Comparison of ENCODE assay signal across 7 mouse cellular contexts in genomic region chr13:54693558-54694347, GRCm38 (mm10). TPM values are rescaled to one million over a fixed set of nuclear protein-coding genes. Genes with fewer than 3 reads are reported as not detected.
DNase-seq lines count a peak whose midpoint lies in the region; ATAC-seq lines count a peak whose summit lies in the region.

Gene Rnf44, minus strand, starts transcription at chr13:54693907.

- peak within 1 kb of the TSS; percentile 88 for H3K27ac ChIP-seq in embryonic facial prominence, embryonic 12.5 days
- H3K27ac ChIP-seq in limb, embryonic 11.5 days (replicated peaks; ENCODE audit: low read depth, low read length): peak within 1 kb of the TSS; percentile 65; the same call in 1 of the 2 replicates
- H3K27ac ChIP-seq in midbrain, embryonic 14.5 days (replicated peaks; ENCODE audit: low read depth, low read length): peak within 1 kb of the TSS; percentile 90

- H3K9ac ChIP-seq in embryonic facial prominence, embryonic 12.5 days: peak within 1 kb of the TSS; percentile 90
- peak within 1 kb of the TSS; percentile 88 for H3K9ac ChIP-seq in limb, embryonic 11.5 days (ENCODE audit: low read length)
- peak within 1 kb of the TSS; percentile 93 for H3K9ac ChIP-seq in midbrain, embryonic 14.5 days (replicated peaks; ENCODE audit: low read length)

- H3K4me2 ChIP-seq in embryonic facial prominence, embryonic 12.5 days (replicated peaks): peak within 1 kb of the TSS; percentile 88
- H3K4me2 ChIP-seq in limb, embryonic 11.5 days (ENCODE audit: low read depth, severe bottlenecking): peak within 1 kb of the TSS; percentile 86
- H3K4me2 ChIP-seq in midbrain, embryonic 14.5 days (ENCODE audit: low read length): peak within 1 kb of the TSS; percentile 94

- H3K4me1 ChIP-seq in embryonic facial prominence, embryonic 12.5 days: peaks cover 20% of the 10 kb centered on the region
- peaks cover 13% of the 10 kb centered on the region for H3K4me1 ChIP-seq in limb, embryonic 11.5 days (ENCODE audit: control insufficient read depth, insufficient read depth, low read length)
- H3K4me1 ChIP-seq in midbrain, embryonic 14.5 days (ENCODE audit: control insufficient read depth, insufficient read depth, low read length): peaks cover 22% of the 10 kb centered on the region

- peak; percentile 99 for ATAC-seq in embryonic facial prominence, embryonic 12.5 days (ENCODE audit: insufficient number of reproducible peaks, insufficient read depth, low FRiP score, low TSS enrichment)
- ATAC-seq in limb, embryonic 11.5 days (ENCODE audit: insufficient number of reproducible peaks, low FRiP score, low TSS enrichment, low read depth): peak; percentile 99
- peak; percentile 98 for ATAC-seq in midbrain, embryonic 14.5 days (ENCODE audit: low FRiP score, low TSS enrichment)

- DNase-seq in adrenal gland, postnatal 25 days: peak; percentile 99
- peak; percentile 100 for DNase-seq in heart, adult 11 months
- DNase-seq in kidney, adult 18-20 months: peak; percentile 98
- peak; percentile 99 for DNase-seq in limb, embryonic 11.5 days (ENCODE audit: low spot score)
- peak; percentile 100 for DNase-seq in midbrain, embryonic 14.5 days
- DNase-seq in spleen, adult 18-20 months: peak; percentile 98 to 99

- no peaks in the 10 kb centered on the region for H3K9me3 ChIP-seq in embryonic facial prominence, embryonic 12.5 days
- H3K9me3 ChIP-seq in limb, embryonic 11.5 days (ENCODE audit: control insufficient read depth, low read length): no peaks in the 10 kb centered on the region
- H3K9me3 ChIP-seq in midbrain, embryonic 14.5 days (ENCODE audit: control insufficient read depth, low read length): no peaks in the 10 kb centered on the region

- peak within 1 kb of the TSS; percentile 76 for H3K4me3 ChIP-seq in embryonic facial prominence, embryonic 12.5 days
- peak within 1 kb of the TSS; percentile 97 for H3K4me3 ChIP-seq in limb, embryonic 11.5 days (ENCODE audit: low read depth, low read length)
- peak within 1 kb of the TSS; percentile 97 for H3K4me3 ChIP-seq in midbrain, embryonic 14.5 days (replicated peaks; ENCODE audit: low read depth, low read length)

- WGBS in embryonic facial prominence, embryonic 12.5 days: under 1% methylated on average over 77 of the region's 92 CpGs
- under 1% methylated on average over 73 of the region's 92 CpGs for WGBS in limb, embryonic 11.5 days
- under 1% methylated on average over 91 of the region's 92 CpGs for WGBS in midbrain, embryonic 14.5 days

- no peaks in the 10 kb centered on the region for H3K27me3 ChIP-seq in embryonic facial prominence, embryonic 12.5 days
- no peaks in the 10 kb centered on the region for H3K27me3 ChIP-seq in limb, embryonic 11.5 days (ENCODE audit: control insufficient read depth, insufficient read depth, low read length)
- H3K27me3 ChIP-seq in midbrain, embryonic 14.5 days (ENCODE audit: control insufficient read depth, insufficient read depth, low read length): no peaks in the 10 kb centered on the region

- no peaks in the 10 kb centered on the region for H3K36me3 ChIP-seq in embryonic facial prominence, embryonic 12.5 days
- H3K36me3 ChIP-seq in limb, embryonic 11.5 days (ENCODE audit: control insufficient read depth, insufficient read depth, low read length): no peaks in the 10 kb centered on the region
- H3K36me3 ChIP-seq in midbrain, embryonic 14.5 days (ENCODE audit: control insufficient read depth, insufficient read depth, low read length): no peaks in the 10 kb centered on the region

RNA-seq across cellular contexts. Expression of gene Rnf44, which starts in this region (rescaled TPM):
- 109 and 134 TPM in 2 replicates for total RNA-seq in adrenal gland, postnatal 25 days (2021)
- polyA plus RNA-seq in embryonic facial prominence, embryonic 12.5 days (2016; fragmentation: Nextera tagmentation; extraction: Ambion mirVana): 58.0 and 65.3 TPM in 2 replicates
- 94.8 and 101 TPM in 2 replicates for polyA plus RNA-seq in limb, embryonic 11.5 days (2014; fragmentation: Nextera tagmentation; extraction: Ambion mirVana)
- polyA plus RNA-seq in midbrain, embryonic 14.5 days (2014; fragmentation: Nextera tagmentation; extraction: Ambion mirVana): 78.6 and 88.1 TPM in 2 replicates

Comparison
In these comparisons a context has a peak if more than half of its experiments do, and no peak if none do; other contexts are left out.
1. Peak in every context shown above with its lines: DNase-seq, ATAC-seq, H3K4me3 ChIP-seq and H3K27ac ChIP-seq.